Mouse (Mus musculus): ENCODE measurements around the gene Lrig3.

Gene Lrig3

GRCm38 (mm10) chr10:125966481-125967251, 698 bp downstream of the Lrig3 start:
- DNase-seq = no peak

GRCm38 (mm10) chr10:125967436-125968160, 1.6 kb downstream of the Lrig3 start:
- DNase-seq = no peak

DNA sequence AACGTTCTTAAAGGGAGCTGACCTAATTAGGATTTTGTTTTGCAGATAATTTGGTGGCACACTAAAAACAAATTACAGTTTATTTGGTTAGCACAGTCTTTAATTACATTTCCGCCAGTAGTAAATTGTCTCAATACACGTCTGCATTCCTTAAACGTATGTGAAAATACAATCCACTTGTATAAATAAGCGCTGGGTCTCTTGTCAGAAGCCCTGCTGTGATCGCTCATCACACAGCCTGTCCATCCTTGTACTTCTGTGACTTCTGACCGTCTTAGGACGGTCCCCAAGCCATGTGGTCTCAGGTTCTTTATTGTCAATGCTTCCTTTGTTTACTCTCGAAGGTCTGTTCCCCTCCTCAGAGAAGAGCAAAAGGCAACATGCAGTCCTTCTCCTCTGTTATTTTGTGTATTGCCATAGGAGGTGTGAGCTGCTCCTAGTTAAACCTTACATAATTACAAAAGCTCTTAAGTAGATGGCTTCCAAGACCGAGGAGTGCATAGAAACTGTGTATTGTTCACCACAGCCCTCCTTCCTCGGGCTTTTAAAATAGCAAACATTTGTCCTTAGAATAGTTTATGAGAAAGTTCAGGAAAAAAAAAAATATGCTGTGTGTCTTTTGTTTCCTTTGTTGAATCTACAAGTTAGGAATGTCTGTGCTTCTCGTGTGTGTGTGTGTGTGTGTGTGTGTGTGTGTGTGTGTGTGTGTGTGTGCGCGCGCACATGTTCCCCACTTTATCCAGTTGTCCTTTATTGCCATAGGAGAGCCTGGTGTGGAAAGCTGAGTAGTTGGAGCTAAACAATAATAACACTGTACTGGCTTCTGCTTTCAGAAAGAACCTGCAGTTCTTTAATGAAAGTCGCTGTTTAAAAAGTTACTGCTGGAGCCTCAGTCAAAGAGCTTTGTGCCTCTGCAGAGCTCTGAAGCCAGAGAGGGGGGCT, 2.5 kb downstream of the Lrig3 start:
- DNase-seq = no peak

DNA sequence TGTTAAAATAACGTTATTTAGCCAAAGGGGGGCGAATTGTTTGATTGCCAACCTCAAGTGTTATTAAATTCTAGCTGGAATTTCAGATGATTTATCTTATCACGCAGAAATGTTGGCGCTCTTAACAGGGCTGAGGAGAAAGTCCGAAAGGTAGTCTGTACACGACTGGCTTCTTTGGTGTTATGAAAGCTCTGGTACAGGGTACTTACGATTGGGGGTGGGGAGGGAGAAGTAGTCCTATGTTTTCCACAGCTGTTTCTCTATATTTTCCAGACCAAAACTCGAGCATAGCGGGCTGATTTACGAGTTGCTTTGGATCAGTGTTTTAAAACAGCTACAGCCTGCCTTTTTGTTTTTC, 3.1 kb downstream of the Lrig3 start:
- DNase-seq = no peak

DNA sequence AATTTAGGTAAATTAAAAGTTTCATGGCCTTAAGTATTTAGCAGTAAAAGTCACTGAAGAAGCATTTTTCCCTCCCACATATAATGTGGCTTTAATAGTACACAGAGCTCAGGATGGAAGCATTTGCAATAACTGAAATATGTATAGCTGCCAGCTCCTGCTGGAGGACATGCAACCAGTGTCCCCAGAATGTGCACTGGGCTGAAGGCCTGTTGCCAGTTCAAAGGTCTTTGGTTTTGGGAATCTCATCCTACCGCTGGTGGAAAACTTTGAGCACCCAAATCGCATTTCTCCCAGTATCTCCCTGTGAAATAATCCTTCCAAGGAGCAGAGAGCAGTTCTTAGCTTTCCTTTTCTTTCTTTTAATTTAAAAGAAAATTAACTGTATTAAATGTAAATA, 4.1 kb downstream of the Lrig3 start:
- DNase-seq = no peak

DNA sequence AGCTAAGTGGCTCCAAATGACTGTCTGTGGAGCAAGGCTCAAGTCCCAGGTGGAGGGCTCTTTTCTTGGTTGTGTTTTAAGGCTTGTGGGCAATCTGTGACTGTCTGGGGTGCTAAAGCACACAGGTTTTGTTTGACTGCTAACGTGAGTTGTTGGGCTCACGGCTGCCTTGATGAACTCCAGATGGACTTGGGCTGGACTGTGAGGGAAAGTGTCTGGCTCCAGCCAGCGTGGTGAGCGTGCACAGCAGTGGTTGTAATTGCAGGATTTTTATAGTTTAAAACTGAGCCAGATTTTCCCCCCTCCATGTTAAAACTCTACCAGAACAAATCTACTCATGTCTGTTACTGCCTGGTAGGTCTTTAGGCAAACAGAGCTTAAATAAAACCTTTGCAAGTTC, 4.5 kb downstream of the Lrig3 start:
- DNase-seq = no peak

GRCm38 (mm10) chr10:125973726-125974125, 7.8 kb downstream of the Lrig3 start:
- no peak for DNase-seq

DNA sequence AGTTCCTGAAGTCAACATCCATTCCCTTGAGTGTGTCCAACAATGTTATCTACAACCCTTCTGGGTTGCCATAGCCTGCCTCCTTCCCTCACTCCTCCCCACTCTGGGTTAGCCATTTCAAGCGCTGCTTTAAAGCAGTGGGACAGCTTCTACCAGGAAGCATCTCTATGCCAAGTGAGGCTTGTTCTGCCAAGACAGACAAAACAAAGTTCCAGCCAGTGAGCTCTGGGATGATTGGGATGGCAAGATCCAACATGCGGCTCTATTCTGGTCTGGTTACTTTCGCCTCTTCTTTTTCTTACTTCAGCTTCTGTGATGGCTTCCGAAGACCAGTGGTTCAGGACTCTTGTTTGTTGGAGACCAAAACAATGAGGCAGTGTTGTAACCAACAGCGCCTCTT, 16.0 kb downstream of the Lrig3 start:
- no peak for DNase-seq

GRCm38 (mm10) chr10:125984473-125985035, 18.6 kb downstream of the Lrig3 start:
- no peak for DNase-seq

GRCm38 (mm10) chr10:125985795-125986194, 19.8 kb downstream of the Lrig3 start:
- no peak for DNase-seq

- no peak for DNase-seq
These were observed 20.5 kb downstream of the Lrig3 start for GRCm38 (mm10) chr10:125986443-125986842.

GRCm38 (mm10) chr10:125987307-125987706, 21.3 kb downstream of the Lrig3 start:
- DNase-seq = no peak

DNA sequence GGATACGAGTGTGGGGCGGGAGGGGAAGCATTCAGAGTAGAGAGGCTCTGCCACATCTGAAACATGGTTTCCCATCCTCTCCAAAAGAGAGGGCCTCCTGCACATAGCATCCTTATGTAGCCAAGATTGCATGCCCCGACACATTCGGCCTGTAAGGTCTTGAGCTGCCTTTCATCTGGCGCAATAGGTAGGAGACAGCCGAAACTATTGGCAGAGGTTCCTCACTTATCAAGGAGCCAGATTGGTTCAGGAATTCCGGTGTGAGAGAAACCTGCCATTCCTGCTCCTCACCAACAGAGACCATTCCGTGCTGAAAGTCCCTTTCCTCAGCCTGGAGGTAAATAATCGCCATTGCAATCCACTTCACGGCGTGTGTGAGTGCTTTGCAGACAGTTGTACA, 22.1 kb downstream of the Lrig3 start:
- no peak for DNase-seq

DNA sequence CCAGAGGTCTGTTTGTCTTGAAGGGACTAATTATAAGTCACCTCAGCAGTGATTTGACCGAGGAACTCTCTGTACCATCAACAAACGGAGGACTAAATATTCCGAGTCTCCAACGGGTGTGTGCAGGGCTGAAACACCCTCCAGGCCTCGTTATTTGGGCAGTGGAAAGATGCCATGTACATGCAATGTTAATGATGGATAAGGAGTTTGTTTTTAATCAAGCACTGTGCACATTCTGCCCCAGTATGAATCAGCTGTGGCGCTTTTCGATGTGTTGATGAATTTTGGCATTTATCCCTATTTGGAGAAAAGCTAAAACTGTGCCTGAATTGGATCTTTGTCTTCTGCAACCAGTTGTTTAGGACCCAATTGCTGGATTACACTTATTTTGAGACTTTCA, 23.9 kb downstream of the Lrig3 start:
- DNase-seq = peak; percentile 25

DNA sequence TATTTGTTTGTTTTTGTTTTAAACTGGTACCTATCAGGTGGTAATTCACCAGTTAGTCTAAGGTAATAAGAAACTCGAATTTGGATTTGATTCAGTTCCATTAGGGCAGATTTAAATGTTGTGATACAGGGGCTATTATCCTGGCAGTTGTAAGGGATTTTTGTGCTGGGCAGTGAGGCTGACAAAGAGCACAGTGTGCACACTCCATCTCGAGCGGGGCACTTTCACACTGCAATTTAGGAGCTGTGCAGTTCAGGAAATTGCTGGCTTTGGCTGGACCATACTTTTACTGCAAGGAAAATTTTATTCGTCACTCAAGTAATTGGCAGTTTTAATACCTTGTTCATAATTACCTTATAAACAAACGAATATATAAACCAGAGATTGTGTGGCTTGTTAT, 24.4 kb downstream of the Lrig3 start:
- DNase-seq = no peak

DNA sequence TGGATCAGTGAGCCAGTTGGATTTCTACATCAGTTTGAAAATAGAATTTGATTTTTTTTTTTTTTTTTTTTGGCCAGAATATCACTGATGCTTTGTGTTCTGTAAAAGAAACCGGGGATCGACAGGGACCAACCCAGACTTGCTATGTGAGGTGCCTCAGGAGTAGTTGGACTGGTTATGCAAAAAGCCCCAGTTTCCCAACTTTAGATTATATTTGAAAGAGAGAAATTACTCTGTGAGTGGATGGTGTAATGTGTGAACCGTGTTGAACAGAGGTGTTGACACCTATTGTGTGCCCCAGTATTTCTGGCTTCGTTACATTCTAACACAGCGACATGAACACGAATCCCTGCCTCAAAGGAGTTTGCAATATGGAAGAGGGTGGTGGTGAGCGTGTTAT, 25.9 kb downstream of the Lrig3 start:
- no peak for DNase-seq

- DNase-seq = no peak
These were observed 28.9 kb downstream of the Lrig3 start for GRCm38 (mm10) chr10:125994855-125995254.

- DNase-seq = no peak
These were observed 29.7 kb downstream of the Lrig3 start for GRCm38 (mm10) chr10:125995701-125996100.

GRCm38 (mm10) chr10:125996989-125997388, 31.0 kb downstream of the Lrig3 start:
- no peak for DNase-seq

- DNase-seq = no peak
These were observed 33.6 kb downstream of the Lrig3 start for GRCm38 (mm10) chr10:125999561-125999960.

GRCm38 (mm10) chr10:126000861-126001390, 35.0 kb downstream of the Lrig3 start:
- no peak for DNase-seq

DNA sequence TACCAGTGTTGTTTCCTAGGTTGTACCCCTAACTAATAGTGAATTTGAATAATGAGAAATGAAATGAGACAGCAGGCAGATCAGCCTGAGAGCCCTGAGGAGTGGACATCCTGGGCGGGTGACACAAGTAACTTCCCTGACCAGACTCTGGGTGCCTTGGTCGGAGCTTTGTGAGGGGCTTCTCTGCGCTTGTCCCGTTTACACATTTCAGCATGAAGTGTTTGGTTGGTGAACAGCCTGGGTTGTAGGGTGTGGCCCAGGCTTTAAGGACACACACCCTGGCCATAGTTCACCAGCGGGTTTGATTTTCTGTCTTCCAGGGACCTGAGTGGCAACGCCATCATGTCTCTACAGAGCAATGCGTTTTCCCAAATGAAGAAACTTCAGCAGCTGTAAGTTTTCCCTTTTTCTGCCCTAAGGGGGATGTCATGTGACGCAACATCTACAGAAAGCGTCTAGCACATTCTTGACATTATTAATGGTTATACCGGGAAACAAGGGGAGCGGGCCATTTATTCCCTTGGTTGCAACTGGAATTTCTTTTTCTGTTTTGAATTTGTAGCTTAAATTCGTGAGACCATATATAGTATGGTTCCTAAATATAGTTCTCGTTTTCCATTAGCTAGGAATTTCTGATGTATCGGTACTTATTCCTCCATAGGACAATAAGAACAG, 36.2 kb downstream of the Lrig3 start:
- DNase-seq = no peak
